Mouse (Mus musculus): ENCODE data around the gene Pcdh7.

Pcdh7 gene

GRCm38 (mm10) chr5:57803108-57803507 is 85.3 kb downstream of the Pcdh7 start:
- no peak for DNase-seq (ENCODE audit: low spot score)

GRCm38 (mm10) chr5:57803890-57804289 is 86.1 kb downstream of the Pcdh7 start:
- DNase-seq (ENCODE audit: low spot score), result no peak

- no peak for DNase-seq (ENCODE audit: low spot score)
These were observed 89.6 kb downstream of the Pcdh7 start for GRCm38 (mm10) chr5:57807350-57807749.

GRCm38 (mm10) chr5:57810641-57811040 is 92.9 kb downstream of the Pcdh7 start:
- no peak for DNase-seq (ENCODE audit: low spot score)

GRCm38 (mm10) chr5:57815964-57816589 is 98.3 kb downstream of the Pcdh7 start:
- DNase-seq (ENCODE audit: low spot score), result no peak

- no peak for DNase-seq (ENCODE audit: low spot score)
These were observed 102.0 kb downstream of the Pcdh7 start for GRCm38 (mm10) chr5:57819788-57820187.

- DNase-seq (ENCODE audit: low spot score), result no peak
These were observed 103.3 kb downstream of the Pcdh7 start for GRCm38 (mm10) chr5:57821099-57821498.

GRCm38 (mm10) chr5:57828437-57828836 is 110.7 kb downstream of the Pcdh7 start:
- no peak for DNase-seq (ENCODE audit: low spot score)

GRCm38 (mm10) chr5:57837150-57837549 is 119.4 kb downstream of the Pcdh7 start:
- no peak for DNase-seq (ENCODE audit: low spot score)

GRCm38 (mm10) chr5:57841357-57842119 is 123.8 kb downstream of the Pcdh7 start:
- no peak for DNase-seq (ENCODE audit: low spot score)

- DNase-seq (ENCODE audit: low spot score), result no peak
These were observed 129.7 kb downstream of the Pcdh7 start for GRCm38 (mm10) chr5:57847500-57847899.

GRCm38 (mm10) chr5:57850111-57850510 is 132.3 kb downstream of the Pcdh7 start:
- no peak for DNase-seq (ENCODE audit: low spot score)

- DNase-seq (ENCODE audit: low spot score), result no peak
These were observed 139.5 kb downstream of the Pcdh7 start for GRCm38 (mm10) chr5:57857316-57857715.

GRCm38 (mm10) chr5:57864254-57864653 is 146.5 kb downstream of the Pcdh7 start:
- no peak for DNase-seq (ENCODE audit: low spot score)

GRCm38 (mm10) chr5:57865256-57865655 is 147.5 kb downstream of the Pcdh7 start:
- DNase-seq (ENCODE audit: low spot score), result no peak

GRCm38 (mm10) chr5:57866097-57866496 is 148.3 kb downstream of the Pcdh7 start:
- no peak for DNase-seq (ENCODE audit: low spot score)

- no peak for DNase-seq (ENCODE audit: low spot score)
These were observed 150.1 kb downstream of the Pcdh7 start for GRCm38 (mm10) chr5:57867906-57868305.

GRCm38 (mm10) chr5:57868702-57869101 is 150.9 kb downstream of the Pcdh7 start:
- no peak for DNase-seq (ENCODE audit: low spot score)

GRCm38 (mm10) chr5:57870727-57871126 is 153.0 kb downstream of the Pcdh7 start:
- DNase-seq (ENCODE audit: low spot score), result no peak

GRCm38 (mm10) chr5:57884982-57885381 is 167.2 kb downstream of the Pcdh7 start:
- no peak for DNase-seq (ENCODE audit: low spot score)

GRCm38 (mm10) chr5:57899018-57899614 is 181.3 kb downstream of the Pcdh7 start:
- DNase-seq (ENCODE audit: low spot score), result no peak

GRCm38 (mm10) chr5:57907218-57907617 is 189.5 kb downstream of the Pcdh7 start:
- no peak for DNase-seq (ENCODE audit: low spot score)

- no peak for DNase-seq (ENCODE audit: low spot score)
These were observed 203.4 kb downstream of the Pcdh7 start for GRCm38 (mm10) chr5:57921140-57921539.
